Mouse (Mus musculus) kidney, adult 2 months (tissue): ENCODE results near the gene Cldn8. TPM values are rescaled to one million over a fixed set of nuclear protein-coding genes. Genes with fewer than 3 reads are reported as not detected.

Experiments
- DNase-seq: peaks from one replicate; pipeline ENCODE4 v3.0.0; 2021
- H3K27ac ChIP-seq: fragments of 200-500 bp; 2 replicates; pipeline ENCODE4 v1.5.1; 2012; ENCODE audit warnings: low read depth, low read length, control low read depth, inconsistent platforms; ENCODE audit not compliant: insufficient read depth
- H3K27me3 ChIP-seq: fragments of 200-500 bp; replicated peaks from 2 replicates; pipeline ENCODE4 v1.6.1; 2012; ENCODE audit warnings: mild to moderate bottlenecking, moderate library complexity, low read length, inconsistent platforms; ENCODE audit not compliant: control insufficient read depth, insufficient read depth
- H3K36me3 ChIP-seq: fragments of 200-500 bp; 2 replicates; pipeline ENCODE4 v1.6.1; 2012; ENCODE audit warnings: mild to moderate bottlenecking, moderate library complexity, low read length, inconsistent platforms; ENCODE audit not compliant: control insufficient read depth, insufficient read depth
- H3K4me1 ChIP-seq: fragments of 200-500 bp; 2 replicates; pipeline ENCODE4 v1.6.1; 2011; ENCODE audit warnings: low read length; ENCODE audit not compliant: control insufficient read depth, insufficient read depth
- H3K4me3 ChIP-seq: fragments of 200-500 bp; 2 replicates; pipeline ENCODE4 v1.5.1; 2011; ENCODE audit warnings: mild to moderate bottlenecking, low read depth, low read length, control low read depth; ENCODE audit not compliant: insufficient read depth
- CTCF ChIP-seq: fragments of 200-500 bp; conservative IDR thresholded peaks from 2 replicates; pipeline ENCODE4 v1.5.1; 2011; ENCODE audit warnings: low read depth, mild to moderate bottlenecking, control low read depth, low read length, moderate library complexity, mixed read lengths; ENCODE audit not compliant: insufficient read depth, insufficient read length
- POLR2A ChIP-seq: fragments of 200-500 bp; IDR thresholded peaks from one replicate; pipeline ENCODE4 v1.6.1; 2011; ENCODE audit warnings: low read depth, low read length, control low read depth
- WGBS: fragments of 180-500 bp; shearing (Covaris S2); methylation state at CpG from one replicate; pipeline ENCODE4 v1.1.7; 2018; 5-methylcytosine and 5-hydroxymethylcytosine counted together
- polyA plus RNA-seq: library from polyadenylated mRNA; depleted of rRNA; stranded (reverse); fragments of >200 nt; gene quantifications from 2 replicates; pipeline ENCODE4 v1.2.3, GENCODE M21; 2012

The Cldn8 gene
- polyA plus RNA-seq, 1 experiment, result 46.8 TPM

GRCm38 (mm10) chr16:88592758-88593157 lies 29.8 kb upstream of the Cldn8 start:
- Histone ChIP-seq H3K4me1 (no peaks in the 10 kb centered on the region), H3K27ac (no peak overlapping the region), H3K36me3 (no peaks in the 10 kb centered on the region), H3K4me3 (no peak overlapping the region), H3K27me3 (no peaks in the 10 kb centered on the region)
- 0 out of 2 replicates have a peak, but pooled peaks have one; percentile 8 for TF ChIP-seq CTCF
- TF ChIP-seq POLR2A, result no peak
- peak; percentile 39 for DNase-seq

- H3K4me1 ChIP-seq, result no peaks in the 10 kb centered on the region
- 83% methylated on average over 9 of the region's 9 CpGs for WGBS
- no peak for DNase-seq
- TF ChIP-seq CTCF (no peak), POLR2A (no peak)
- no peak overlapping the region for H3K27ac ChIP-seq
- no peaks in the 10 kb centered on the region for H3K27me3 ChIP-seq
- no peaks in the 10 kb centered on the region for H3K36me3 ChIP-seq
- H3K4me3 ChIP-seq, result no peak overlapping the region
These were observed 20.4 kb upstream of the Cldn8 start for GRCm38 (mm10) chr16:88583338-88583737.

GRCm38 (mm10) chr16:88575885-88576679 lies 13.1 kb upstream of the Cldn8 start:
- Histone ChIP-seq H3K4me1 (no peaks in the 10 kb centered on the region), H3K27ac (no peak overlapping the region), H3K27me3 (no peaks in the 10 kb centered on the region), H3K36me3 (no peaks in the 10 kb centered on the region), H3K4me3 (no peak overlapping the region)
- no peak for TF ChIP-seq CTCF
- no peak for TF ChIP-seq POLR2A
- DNase-seq, result no peak
- WGBS, result 55% methylated on average over 4 of the region's 4 CpGs

GRCm38 (mm10) chr16:88572904-88573404 lies 10.0 kb upstream of the Cldn8 start:
- 42% methylated on average over 5 of the region's 5 CpGs for WGBS
- Histone ChIP-seq H3K36me3 (no peaks in the 10 kb centered on the region), H3K4me1 (peaks cover 7% of the 10 kb centered on the region; the same call in 1 of the 2 replicates), H3K27ac (no peak overlapping the region; the same call in 1 of the 2 replicates), H3K4me3 (no peak overlapping the region), H3K27me3 (no peaks in the 10 kb centered on the region)
- TF ChIP-seq POLR2A (no peak), CTCF (no peak)
- peak; percentile 49 for DNase-seq

GRCm38 (mm10) chr16:88570136-88570535 lies 7.2 kb upstream of the Cldn8 start:
- Histone ChIP-seq H3K4me1 (peaks cover 7% of the 10 kb centered on the region; the same call in 1 of the 2 replicates), H3K27ac (no peak overlapping the region), H3K36me3 (no peaks in the 10 kb centered on the region), H3K4me3 (no peak overlapping the region), H3K27me3 (no peaks in the 10 kb centered on the region)
- peak; percentile 28 for DNase-seq
- TF ChIP-seq CTCF (no peak), POLR2A (no peak)

GRCm38 (mm10) chr16:88569732-88570131 lies 6.7 kb upstream of the Cldn8 start:
- DNase-seq, result no peak
- Histone ChIP-seq H3K27me3 (no peaks in the 10 kb centered on the region), H3K4me1 (peaks cover 7% of the 10 kb centered on the region; the same call in 1 of the 2 replicates), H3K36me3 (no peaks in the 10 kb centered on the region), H3K27ac (no peak overlapping the region; the same call in 1 of the 2 replicates), H3K4me3 (no peak overlapping the region)
- WGBS, result 66% methylated on average over 3 of the region's 3 CpGs
- TF ChIP-seq CTCF, result no peak
- TF ChIP-seq POLR2A, result no peak

- WGBS, result 37% methylated on average over 1 of the region's 1 CpGs
- Histone ChIP-seq H3K4me1 (peaks cover 7% of the 10 kb centered on the region; the same call in 1 of the 2 replicates), H3K27me3 (no peaks in the 10 kb centered on the region), H3K27ac (peak overlapping the region; percentile 38), H3K36me3 (no peaks in the 10 kb centered on the region), H3K4me3 (no peak overlapping the region)
- TF ChIP-seq POLR2A, result no peak
- TF ChIP-seq CTCF, result no peak
- DNase-seq, result no peak
These were observed 6.1 kb upstream of the Cldn8 start for GRCm38 (mm10) chr16:88569096-88569495.
